Mouse (Mus musculus): ENCODE measurements around the gene Rnf38. TPM values are rescaled to one million over a fixed set of nuclear protein-coding genes. Genes with fewer than 3 reads are reported as not detected.

The Rnf38 gene
- polyA plus RNA-seq, 1 experiment = 105 TPM

GRCm38 (mm10) chr4:44107339-44107738 lies 126.2 kb downstream of the Rnf38 start:
- Histone ChIP-seq H3K27me3 (ENCODE audit: control insufficient read depth, insufficient read depth, low read length) (no peaks in the 10 kb centered on the region), H3K4me3 (ENCODE audit: low read depth, low read length) (no peak overlapping the region), H3K27ac (ENCODE audit: insufficient read depth, low read depth, low read length) (peak overlapping the region; percentile 71), H3K4me1 (ENCODE audit: control insufficient read depth, insufficient read depth, insufficient read length, low read length) (peaks cover 27% of the 10 kb centered on the region), H3K36me3 (ENCODE audit: control insufficient read depth, insufficient read depth, low read length) (no peaks in the 10 kb centered on the region)
- TF ChIP-seq POLR2A (IDR thresholded peaks at IDR 0.05; ENCODE audit: low read depth, low read length) (no peak), CTCF (IDR thresholded peaks at IDR 0.05; ENCODE audit: extremely low read depth, insufficient read length, insufficient replicate concordance, low read depth, low read length) (no peak)
- 20% methylated on average over 6 of the region's 6 CpGs for WGBS

GRCm38 (mm10) chr4:44106297-44106821 lies 127.2 kb downstream of the Rnf38 start:
- Histone ChIP-seq H3K27me3 (ENCODE audit: control insufficient read depth, insufficient read depth, low read length) (no peaks in the 10 kb centered on the region), H3K36me3 (ENCODE audit: control insufficient read depth, insufficient read depth, low read length) (no peaks in the 10 kb centered on the region), H3K27ac (ENCODE audit: insufficient read depth, low read depth, low read length) (peak overlapping the region; percentile 71), H3K4me3 (ENCODE audit: low read depth, low read length) (peak overlapping the region; percentile 39), H3K4me1 (ENCODE audit: control insufficient read depth, insufficient read depth, insufficient read length, low read length) (peaks cover 27% of the 10 kb centered on the region)
- 10% methylated on average over 18 of the region's 18 CpGs for WGBS
- TF ChIP-seq POLR2A (IDR thresholded peaks at IDR 0.05; ENCODE audit: low read depth, low read length) (no peak), CTCF (IDR thresholded peaks at IDR 0.05; ENCODE audit: extremely low read depth, insufficient read length, insufficient replicate concordance, low read depth, low read length) (no peak)

- Histone ChIP-seq H3K27ac (ENCODE audit: insufficient read depth, low read depth, low read length) (peak overlapping the region; percentile 15; the same call in 1 of the 2 replicates), H3K27me3 (ENCODE audit: control insufficient read depth, insufficient read depth, low read length) (no peaks in the 10 kb centered on the region), H3K4me1 (ENCODE audit: control insufficient read depth, insufficient read depth, insufficient read length, low read length) (peaks cover 25% of the 10 kb centered on the region), H3K36me3 (ENCODE audit: control insufficient read depth, insufficient read depth, low read length) (no peaks in the 10 kb centered on the region), H3K4me3 (ENCODE audit: low read depth, low read length) (no peak overlapping the region)
- TF ChIP-seq CTCF (IDR thresholded peaks at IDR 0.05; ENCODE audit: extremely low read depth, insufficient read length, insufficient replicate concordance, low read depth, low read length) (no peak), POLR2A (IDR thresholded peaks at IDR 0.05; ENCODE audit: low read depth, low read length) (no peak)
- WGBS = 38% methylated on average over 8 of the region's 8 CpGs
Measured at GRCm38 (mm10) chr4:44104195-44104917, 129.2 kb downstream of the Rnf38 start.

- 49% methylated on average over 8 of the region's 8 CpGs for WGBS
- H3K4me1 ChIP-seq (ENCODE audit: control insufficient read depth, insufficient read depth, insufficient read length, low read length) = peaks cover 25% of the 10 kb centered on the region
- no peak overlapping the region for H3K27ac ChIP-seq (ENCODE audit: insufficient read depth, low read depth, low read length)
- no peaks in the 10 kb centered on the region for H3K27me3 ChIP-seq (ENCODE audit: control insufficient read depth, insufficient read depth, low read length)
- no peak for TF ChIP-seq CTCF (IDR thresholded peaks at IDR 0.05; ENCODE audit: extremely low read depth, insufficient read length, insufficient replicate concordance, low read depth, low read length)
- no peak for TF ChIP-seq POLR2A (IDR thresholded peaks at IDR 0.05; ENCODE audit: low read depth, low read length)
- H3K36me3 ChIP-seq (ENCODE audit: control insufficient read depth, insufficient read depth, low read length) = no peaks in the 10 kb centered on the region
- H3K4me3 ChIP-seq (ENCODE audit: low read depth, low read length) = no peak overlapping the region
Measured at GRCm38 (mm10) chr4:44103620-44104019, 130.0 kb downstream of the Rnf38 start.

GRCm38 (mm10) chr4:44097576-44098335 lies 135.8 kb downstream of the Rnf38 start:
- Histone ChIP-seq H3K36me3 (ENCODE audit: control insufficient read depth, insufficient read depth, low read length) (no peaks in the 10 kb centered on the region), H3K27me3 (ENCODE audit: control insufficient read depth, insufficient read depth, low read length) (no peaks in the 10 kb centered on the region), H3K4me3 (ENCODE audit: low read depth, low read length) (no peak overlapping the region), H3K27ac (ENCODE audit: insufficient read depth, low read depth, low read length) (no peak overlapping the region), H3K4me1 (ENCODE audit: control insufficient read depth, insufficient read depth, insufficient read length, low read length) (no peaks in the 10 kb centered on the region)
- TF ChIP-seq POLR2A (IDR thresholded peaks at IDR 0.05; ENCODE audit: low read depth, low read length) = no peak
- no peak for TF ChIP-seq CTCF (IDR thresholded peaks at IDR 0.05; ENCODE audit: extremely low read depth, insufficient read length, insufficient replicate concordance, low read depth, low read length)
- WGBS = 60% methylated on average over 11 of the region's 11 CpGs

- H3K27me3 ChIP-seq (ENCODE audit: control insufficient read depth, insufficient read depth, low read length) = no peaks in the 10 kb centered on the region
- WGBS = 84% methylated on average over 4 of the region's 4 CpGs
- H3K4me3 ChIP-seq (ENCODE audit: low read depth, low read length) = no peak overlapping the region
- no peaks in the 10 kb centered on the region for H3K36me3 ChIP-seq (ENCODE audit: control insufficient read depth, insufficient read depth, low read length)
- TF ChIP-seq CTCF (IDR thresholded peaks at IDR 0.05; ENCODE audit: extremely low read depth, insufficient read length, insufficient replicate concordance, low read depth, low read length) (no peak), POLR2A (IDR thresholded peaks at IDR 0.05; ENCODE audit: low read depth, low read length) (no peak)
- no peaks in the 10 kb centered on the region for H3K4me1 ChIP-seq (ENCODE audit: control insufficient read depth, insufficient read depth, insufficient read length, low read length)
- H3K27ac ChIP-seq (ENCODE audit: insufficient read depth, low read depth, low read length) = no peak overlapping the region
Measured at GRCm38 (mm10) chr4:44094475-44094874, 139.1 kb downstream of the Rnf38 start.

- 75% methylated on average over 11 of the region's 11 CpGs for WGBS
- H3K36me3 ChIP-seq (ENCODE audit: control insufficient read depth, insufficient read depth, low read length) = no peaks in the 10 kb centered on the region
- H3K27ac ChIP-seq (ENCODE audit: insufficient read depth, low read depth, low read length) = no peak overlapping the region
- TF ChIP-seq CTCF (IDR thresholded peaks at IDR 0.05; ENCODE audit: extremely low read depth, insufficient read length, insufficient replicate concordance, low read depth, low read length) (no peak), POLR2A (IDR thresholded peaks at IDR 0.05; ENCODE audit: low read depth, low read length) (no peak)
- H3K4me3 ChIP-seq (ENCODE audit: low read depth, low read length) = no peak overlapping the region
- no peaks in the 10 kb centered on the region for H3K27me3 ChIP-seq (ENCODE audit: control insufficient read depth, insufficient read depth, low read length)
- no peaks in the 10 kb centered on the region for H3K4me1 ChIP-seq (ENCODE audit: control insufficient read depth, insufficient read depth, insufficient read length, low read length)
Measured at GRCm38 (mm10) chr4:44092359-44092758, 141.2 kb downstream of the Rnf38 start.
